ENCODE assay signal across 8 mouse cellular contexts in genomic region chrX:101273875-101274738, GRCm38 (mm10). TPM values are rescaled to one million over a fixed set of nuclear protein-coding genes. Genes with fewer than 3 reads are reported as not detected.
DNase-seq lines count a peak whose midpoint lies in the region; ATAC-seq lines count a peak whose summit lies in the region.

TSS of gene Med12 (plus strand) at chrX:101274030.

- peaks cover 20% of the 10 kb centered on the region for H3K27me3 ChIP-seq in megakaryocyte, embryonic 14.5 days (replicated peaks)

- H3K4me3 ChIP-seq in megakaryocyte, embryonic 14.5 days (replicated peaks) = peak within 1 kb of the TSS; percentile 89

- peaks cover 40% of the 10 kb centered on the region for H3K36me3 ChIP-seq in megakaryocyte, embryonic 14.5 days (replicated peaks; ENCODE audit: low read length)

- peak; percentile 92 for DNase-seq in ZHBTc4 (ENCODE audit: low read depth, low spot score)
- DNase-seq in gastrocnemius, adult 8-10 months (ENCODE audit: low spot score in 2 of 2) = peak; percentile 84 to 89
- DNase-seq in hindlimb bud, embryonic 11.5 days (ENCODE audit: extremely low spot score, low read depth, low spot score) = peak; percentile 20
- peak; percentile 50 to 76 for DNase-seq in left cerebral cortex, adult 8-10 months (ENCODE audit: low spot score in 2 of 2)
- peak; percentile 89 for DNase-seq in right cerebral cortex, postnatal 10 days (ENCODE audit: low spot score in 2 of 2)
- peak; percentile 74 for DNase-seq in urinary bladder, postnatal 25 days (ENCODE audit: low spot score)

- peaks cover 10% of the 10 kb centered on the region for H3K4me1 ChIP-seq in megakaryocyte, embryonic 14.5 days

- no peaks in the 10 kb centered on the region for H3K9me3 ChIP-seq in megakaryocyte, embryonic 14.5 days

- ATAC-seq in common myeloid progenitor, adult 5-6 weeks (replicated peaks; ENCODE audit: low read depth, poor library complexity, severe bottlenecking) = peak; percentile 99

RNA-seq across cellular contexts. Expression of gene Med12, which starts in this region (rescaled TPM):
- total RNA-seq in common myeloid progenitor, adult 5-6 weeks (2017) = 23.6 and 37.1 TPM in 2 replicates
- total RNA-seq in gastrocnemius, adult 8-10 months (2022) = 10 to 100 TPM; 12.0 to 19.1 (median 14.3) TPM
- total RNA-seq in left cerebral cortex, adult 8-10 months (2022) = 10 to 100 TPM; 20.0 to 29.2 (median 23.7) TPM
- 38.3 and 44.1 TPM in 2 replicates for polyA plus RNA-seq in megakaryocyte, embryonic 14.5 days (2012; ENCODE audit: insufficient read depth, low replicate concordance)

Comparison
In these comparisons a context has a peak if more than half of its experiments do, and no peak if none do; other contexts are left out.
1. Peak in every context shown above with its lines: DNase-seq, ATAC-seq and H3K4me3 ChIP-seq.
2. DNase-seq: peak in every context shown above with its lines; median percentile 92 in ZHBTc4; 89 in right cerebral cortex, postnatal 10 days; 86 in gastrocnemius, adult 8-10 months; 74 in urinary bladder, postnatal 25 days; 63 in left cerebral cortex, adult 8-10 months; 20 in hindlimb bud, embryonic 11.5 days.